Mouse (Mus musculus): ENCODE measurements around the gene Jak1.

Jak1 gene

GRCm38 (mm10) chr4:101239313-101240162 lies 25.5 kb downstream of the Jak1 start:
- Histone ChIP-seq H3K36me3 (ENCODE audit: insufficient read depth, low read length) (no peaks in the 10 kb centered on the region), H3K27me3 (ENCODE audit: insufficient read depth, low read length) (no peaks in the 10 kb centered on the region), H3K4me1 (replicated peaks; ENCODE audit: low read depth, low read length) (0 out of 2 replicates have a peak, but pooled peaks cover 3% of the 10 kb centered on the region), H3K9me3 (ENCODE audit: low read length) (no peaks in the 10 kb centered on the region), H3K4me3 (replicated peaks; ENCODE audit: low read length) (no peak overlapping the region)
- no peak for TF ChIP-seq NANOG (IDR thresholded peaks at IDR 0.05; ENCODE audit: borderline replicate concordance, low read length)
- no peak for TF ChIP-seq CTCF (conservative IDR thresholded peaks at IDR 0.05; ENCODE audit: low read length)
- no peak for TF ChIP-seq POU5F1 (IDR thresholded peaks at IDR 0.05; ENCODE audit: borderline replicate concordance, low read length)

- TF ChIP-seq POU5F1 (IDR thresholded peaks at IDR 0.05; ENCODE audit: borderline replicate concordance, low read length): no peak
- no peak for TF ChIP-seq NANOG (IDR thresholded peaks at IDR 0.05; ENCODE audit: borderline replicate concordance, low read length)
- no peak for TF ChIP-seq CTCF (conservative IDR thresholded peaks at IDR 0.05; ENCODE audit: low read length)
- Histone ChIP-seq H3K4me1 (replicated peaks; ENCODE audit: low read depth, low read length) (0 out of 2 replicates have a peak, but pooled peaks cover 6% of the 10 kb centered on the region), H3K4me3 (replicated peaks; ENCODE audit: low read length) (no peak overlapping the region), H3K9me3 (ENCODE audit: low read length) (no peaks in the 10 kb centered on the region), H3K27me3 (ENCODE audit: insufficient read depth, low read length) (no peaks in the 10 kb centered on the region), H3K36me3 (ENCODE audit: insufficient read depth, low read length) (no peaks in the 10 kb centered on the region)
Measured at GRCm38 (mm10) chr4:101238589-101238988, 26.5 kb downstream of the Jak1 start.

- H3K9me3 ChIP-seq (ENCODE audit: low read length): no peaks in the 10 kb centered on the region
- TF ChIP-seq POU5F1 (IDR thresholded peaks at IDR 0.05; ENCODE audit: borderline replicate concordance, low read length) (no peak), NANOG (IDR thresholded peaks at IDR 0.05; ENCODE audit: borderline replicate concordance, low read length) (no peak), CTCF (conservative IDR thresholded peaks at IDR 0.05; ENCODE audit: low read length) (no peak)
- no peak overlapping the region for H3K4me3 ChIP-seq (replicated peaks; ENCODE audit: low read length)
- no peaks in the 10 kb centered on the region for H3K36me3 ChIP-seq (ENCODE audit: insufficient read depth, low read length)
- H3K4me1 ChIP-seq (replicated peaks; ENCODE audit: low read depth, low read length): 0 out of 2 replicates have a peak, but pooled peaks cover 6% of the 10 kb centered on the region
- H3K27me3 ChIP-seq (ENCODE audit: insufficient read depth, low read length): no peaks in the 10 kb centered on the region
Measured at GRCm38 (mm10) chr4:101236797-101237196, 28.3 kb downstream of the Jak1 start.

GRCm38 (mm10) chr4:101235964-101236363 lies 29.1 kb downstream of the Jak1 start:
- H3K4me3 ChIP-seq (replicated peaks; ENCODE audit: low read length): no peak overlapping the region
- H3K27me3 ChIP-seq (ENCODE audit: insufficient read depth, low read length): no peaks in the 10 kb centered on the region
- H3K9me3 ChIP-seq (ENCODE audit: low read length): no peaks in the 10 kb centered on the region
- H3K36me3 ChIP-seq (ENCODE audit: insufficient read depth, low read length): no peaks in the 10 kb centered on the region
- no peak for TF ChIP-seq POU5F1 (IDR thresholded peaks at IDR 0.05; ENCODE audit: borderline replicate concordance, low read length)
- TF ChIP-seq NANOG (IDR thresholded peaks at IDR 0.05; ENCODE audit: borderline replicate concordance, low read length): no peak
- TF ChIP-seq CTCF (conservative IDR thresholded peaks at IDR 0.05; ENCODE audit: low read length): no peak
- H3K4me1 ChIP-seq (replicated peaks; ENCODE audit: low read depth, low read length): 0 out of 2 replicates have a peak, but pooled peaks cover 6% of the 10 kb centered on the region

GRCm38 (mm10) chr4:101234753-101235152 lies 30.3 kb downstream of the Jak1 start:
- TF ChIP-seq NANOG (IDR thresholded peaks at IDR 0.05; ENCODE audit: borderline replicate concordance, low read length) (no peak), CTCF (conservative IDR thresholded peaks at IDR 0.05; ENCODE audit: low read length) (no peak), POU5F1 (IDR thresholded peaks at IDR 0.05; ENCODE audit: borderline replicate concordance, low read length) (no peak)
- H3K4me1 ChIP-seq (replicated peaks; ENCODE audit: low read depth, low read length): 0 out of 2 replicates have a peak, but pooled peaks cover 6% of the 10 kb centered on the region
- no peaks in the 10 kb centered on the region for H3K27me3 ChIP-seq (ENCODE audit: insufficient read depth, low read length)
- H3K9me3 ChIP-seq (ENCODE audit: low read length): no peaks in the 10 kb centered on the region
- no peak overlapping the region for H3K4me3 ChIP-seq (replicated peaks; ENCODE audit: low read length)
- H3K36me3 ChIP-seq (ENCODE audit: insufficient read depth, low read length): no peaks in the 10 kb centered on the region

DNA sequence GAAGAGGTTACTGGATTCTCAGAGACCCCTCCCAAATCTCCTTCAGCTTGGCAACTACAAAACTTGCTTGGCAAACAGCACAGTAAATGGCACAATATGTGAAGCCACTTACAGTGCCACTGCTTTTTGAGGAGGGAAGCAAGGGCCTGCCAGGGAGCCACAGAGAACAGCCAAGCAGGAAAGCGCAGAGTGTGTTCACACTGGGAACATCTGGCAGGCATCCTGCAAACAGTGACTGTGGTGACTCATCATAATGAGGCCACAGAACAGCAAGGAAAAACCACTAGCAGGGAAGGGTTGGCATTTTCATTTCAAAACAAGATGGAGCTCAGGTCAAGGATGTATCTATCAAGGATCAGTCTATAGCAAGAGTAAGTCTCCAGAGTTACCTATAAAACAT lies 30.8 kb downstream of the Jak1 start:
- TF ChIP-seq CTCF (conservative IDR thresholded peaks at IDR 0.05; ENCODE audit: low read length): no peak
- no peak for TF ChIP-seq NANOG (IDR thresholded peaks at IDR 0.05; ENCODE audit: borderline replicate concordance, low read length)
- TF ChIP-seq POU5F1 (IDR thresholded peaks at IDR 0.05; ENCODE audit: borderline replicate concordance, low read length): no peak

GRCm38 (mm10) chr4:101230621-101231020 lies 34.5 kb downstream of the Jak1 start:
- no peaks in the 10 kb centered on the region for H3K36me3 ChIP-seq (ENCODE audit: insufficient read depth, low read length)
- no peaks in the 10 kb centered on the region for H3K27me3 ChIP-seq (ENCODE audit: insufficient read depth, low read length)
- no peak for TF ChIP-seq POU5F1 (IDR thresholded peaks at IDR 0.05; ENCODE audit: borderline replicate concordance, low read length)
- no peak for TF ChIP-seq NANOG (IDR thresholded peaks at IDR 0.05; ENCODE audit: borderline replicate concordance, low read length)
- no peak for TF ChIP-seq CTCF (conservative IDR thresholded peaks at IDR 0.05; ENCODE audit: low read length)
- no peak overlapping the region for H3K4me3 ChIP-seq (replicated peaks; ENCODE audit: low read length)
- peaks cover 4% of the 10 kb centered on the region; the same call in 1 of the 2 replicates for H3K9me3 ChIP-seq (ENCODE audit: low read length)
- 0 out of 2 replicates have a peak, but pooled peaks cover 6% of the 10 kb centered on the region for H3K4me1 ChIP-seq (replicated peaks; ENCODE audit: low read depth, low read length)

More for the DNA sequence above, 30.8 kb downstream of the Jak1 start:
- no peaks in the 10 kb centered on the region for H3K27me3 ChIP-seq (ENCODE audit: insufficient read depth, low read length)
- H3K4me1 ChIP-seq (replicated peaks; ENCODE audit: low read depth, low read length): 0 out of 2 replicates have a peak, but pooled peaks cover 6% of the 10 kb centered on the region
- no peaks in the 10 kb centered on the region for H3K9me3 ChIP-seq (ENCODE audit: low read length)
- H3K4me3 ChIP-seq (replicated peaks; ENCODE audit: low read length): no peak overlapping the region
- no peaks in the 10 kb centered on the region for H3K36me3 ChIP-seq (ENCODE audit: insufficient read depth, low read length)

DNA sequence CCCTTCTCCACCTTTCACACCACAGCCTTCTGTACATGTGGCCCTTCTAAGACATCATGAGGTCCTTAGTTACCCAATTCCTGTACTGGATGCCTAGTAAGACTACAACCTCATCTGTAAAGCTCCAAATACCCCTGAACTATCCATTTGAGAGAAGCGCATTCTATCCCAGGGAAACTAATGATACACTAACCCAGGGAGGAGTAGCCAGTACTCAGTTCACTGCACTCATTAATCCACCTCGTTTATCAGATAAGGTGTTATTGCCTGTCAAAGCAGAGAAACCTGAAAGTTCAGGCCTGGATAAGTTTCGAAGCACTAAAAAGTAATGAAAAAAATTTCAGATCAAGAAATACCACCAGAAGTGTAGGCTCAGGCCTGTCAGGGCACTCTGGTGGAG lies 37.7 kb downstream of the Jak1 start:
- no peaks in the 10 kb centered on the region for H3K27me3 ChIP-seq (ENCODE audit: insufficient read depth, low read length)
- H3K4me1 ChIP-seq (replicated peaks; ENCODE audit: low read depth, low read length): no peaks in the 10 kb centered on the region
- TF ChIP-seq POU5F1 (IDR thresholded peaks at IDR 0.05; ENCODE audit: borderline replicate concordance, low read length) (no peak), NANOG (IDR thresholded peaks at IDR 0.05; ENCODE audit: borderline replicate concordance, low read length) (no peak), CTCF (conservative IDR thresholded peaks at IDR 0.05; ENCODE audit: low read length) (no peak)
- no peaks in the 10 kb centered on the region for H3K36me3 ChIP-seq (ENCODE audit: insufficient read depth, low read length)
- no peak overlapping the region for H3K4me3 ChIP-seq (replicated peaks; ENCODE audit: low read length)
- H3K9me3 ChIP-seq (ENCODE audit: low read length): peaks cover 4% of the 10 kb centered on the region; the same call in 1 of the 2 replicates

Measured in E14TG2a.4 (cell line).